Mouse (Mus musculus): ENCODE results near the gene Gm3233. TPM values are rescaled to one million over a fixed set of nuclear protein-coding genes. Genes with fewer than 3 reads are reported as not detected.

Gene Gm3233
- total RNA-seq, 1 experiment, result not detected

- Histone ChIP-seq H3K36me3 (ENCODE audit: control insufficient read depth, insufficient read depth, low read length, poor library complexity, severe bottlenecking) (no peaks in the 10 kb centered on the region), H3K9me3 (ENCODE audit: control insufficient read depth, insufficient read depth, low read depth, low read length) (no peaks in the 10 kb centered on the region), H3K27ac (ENCODE audit: insufficient read depth, low read depth, low read length, poor library complexity, severe bottlenecking) (no peak overlapping the region), H3K9ac (ENCODE audit: insufficient read depth, low read depth, low read length, poor library complexity, severe bottlenecking) (no peak overlapping the region), H3K4me1 (ENCODE audit: control insufficient read depth in 2 of 2, insufficient read depth in 2 of 2, low read length in 2 of 2, poor library complexity in 1 of 2) (no peaks in the 10 kb centered on the region), H3K4me3 (ENCODE audit: insufficient read depth in 1 of 2, low read depth in 1 of 2, low read length in 2 of 2, poor library complexity in 1 of 2, severe bottlenecking in 1 of 2) (no peak overlapping the region)
- no peak for DNase-seq (ENCODE audit: low read depth, low spot score)
- no peak for TF ChIP-seq CHD2 (IDR thresholded peaks at IDR 0.05; ENCODE audit: low read depth, low read length)
- TF ChIP-seq HCFC1 (IDR thresholded peaks at IDR 0.05; ENCODE audit: borderline replicate concordance, insufficient read depth, low read length), result no peak
- TF ChIP-seq ZC3H11A (IDR thresholded peaks at IDR 0.05; ENCODE audit: borderline replicate concordance, low read depth, low read length), result no peak
- no peak for TF ChIP-seq MAFK (IDR thresholded peaks at IDR 0.05; ENCODE audit: insufficient read depth, low read depth, low read length)
- in situ Hi-C loops (cut with MboI; ENCODE audit: low sequenced_read_pairs in 2 of 2, unreplicated experiment in 2 of 2), result no loop called here
These were observed 20.6 kb downstream of the Gm3233 start for GRCm38 (mm10) chr10:77738929-77739328.

- no peaks in the 10 kb centered on the region for H3K9me3 ChIP-seq (ENCODE audit: control insufficient read depth, insufficient read depth, low read depth, low read length)
- H3K4me1 ChIP-seq (ENCODE audit: control insufficient read depth in 2 of 2, insufficient read depth in 2 of 2, low read length in 2 of 2, poor library complexity in 1 of 2), result no peaks in the 10 kb centered on the region
- no peak overlapping the region for H3K27ac ChIP-seq (ENCODE audit: insufficient read depth, low read depth, low read length, poor library complexity, severe bottlenecking)
- no peak overlapping the region for H3K4me3 ChIP-seq (ENCODE audit: insufficient read depth in 1 of 2, low read depth in 1 of 2, low read length in 2 of 2, poor library complexity in 1 of 2, severe bottlenecking in 1 of 2)
- DNase-seq (ENCODE audit: low read depth, low spot score), result no peak
- no peak for TF ChIP-seq ZNF384 (IDR thresholded peaks at IDR 0.05; ENCODE audit: low read depth, low read length)
- no peak for TF ChIP-seq CHD2 (IDR thresholded peaks at IDR 0.05; ENCODE audit: low read depth, low read length)
- TF ChIP-seq ZC3H11A (IDR thresholded peaks at IDR 0.05; ENCODE audit: borderline replicate concordance, low read depth, low read length), result no peak
- H3K36me3 ChIP-seq (ENCODE audit: control insufficient read depth, insufficient read depth, low read length, poor library complexity, severe bottlenecking), result no peaks in the 10 kb centered on the region
- in situ Hi-C loops (cut with MboI; ENCODE audit: low sequenced_read_pairs in 2 of 2, unreplicated experiment in 2 of 2), result no loop called here
- H3K9ac ChIP-seq (ENCODE audit: insufficient read depth, low read depth, low read length, poor library complexity, severe bottlenecking), result no peak overlapping the region
These were observed 23.6 kb downstream of the Gm3233 start for GRCm38 (mm10) chr10:77735928-77736327.

- Histone ChIP-seq H3K27ac (ENCODE audit: insufficient read depth, low read depth, low read length, poor library complexity, severe bottlenecking) (no peak overlapping the region), H3K9me3 (ENCODE audit: control insufficient read depth, insufficient read depth, low read depth, low read length) (no peaks in the 10 kb centered on the region), H3K4me1 (ENCODE audit: control insufficient read depth in 2 of 2, insufficient read depth in 2 of 2, low read length in 2 of 2, poor library complexity in 1 of 2) (no peaks in the 10 kb centered on the region), H3K9ac (ENCODE audit: insufficient read depth, low read depth, low read length, poor library complexity, severe bottlenecking) (no peak overlapping the region), H3K4me3 (ENCODE audit: insufficient read depth in 1 of 2, low read depth in 1 of 2, low read length in 2 of 2, poor library complexity in 1 of 2, severe bottlenecking in 1 of 2) (no peak overlapping the region), H3K36me3 (ENCODE audit: control insufficient read depth, insufficient read depth, low read length, poor library complexity, severe bottlenecking) (no peaks in the 10 kb centered on the region)
- in situ Hi-C loops (cut with MboI; ENCODE audit: low sequenced_read_pairs in 2 of 2, unreplicated experiment in 2 of 2), result no loop called here
- TF ChIP-seq MAFK (IDR thresholded peaks at IDR 0.05; ENCODE audit: insufficient read depth, low read depth, low read length), result no peak
- 0 out of 2 replicates have a peak, but pooled peaks have one; percentile 1 for TF ChIP-seq ZC3H11A (IDR thresholded peaks at IDR 0.05; ENCODE audit: borderline replicate concordance, low read depth, low read length)
- TF ChIP-seq HCFC1 (IDR thresholded peaks at IDR 0.05; ENCODE audit: borderline replicate concordance, insufficient read depth, low read length), result no peak
- no peak for TF ChIP-seq ZNF384 (IDR thresholded peaks at IDR 0.05; ENCODE audit: low read depth, low read length)
- peak; percentile 35 for DNase-seq (ENCODE audit: low read depth, low spot score)
These were observed 30.2 kb downstream of the Gm3233 start for GRCm38 (mm10) chr10:77729241-77729640.

- H3K27ac ChIP-seq (ENCODE audit: insufficient read depth, low read depth, low read length, poor library complexity, severe bottlenecking), result no peak overlapping the region
- no peak for DNase-seq (ENCODE audit: low read depth, low spot score)
- no peak overlapping the region for H3K4me3 ChIP-seq (ENCODE audit: insufficient read depth in 1 of 2, low read depth in 1 of 2, low read length in 2 of 2, poor library complexity in 1 of 2, severe bottlenecking in 1 of 2)
- no peaks in the 10 kb centered on the region for H3K9me3 ChIP-seq (ENCODE audit: control insufficient read depth, insufficient read depth, low read depth, low read length)
- in situ Hi-C loops (cut with MboI; ENCODE audit: low sequenced_read_pairs in 2 of 2, unreplicated experiment in 2 of 2), result no loop called here
- H3K4me1 ChIP-seq (ENCODE audit: control insufficient read depth in 2 of 2, insufficient read depth in 2 of 2, low read length in 2 of 2, poor library complexity in 1 of 2), result no peaks in the 10 kb centered on the region
- TF ChIP-seq HCFC1 (IDR thresholded peaks at IDR 0.05; ENCODE audit: borderline replicate concordance, insufficient read depth, low read length) (no peak), CHD2 (IDR thresholded peaks at IDR 0.05; ENCODE audit: low read depth, low read length) (no peak), ZC3H11A (IDR thresholded peaks at IDR 0.05; ENCODE audit: borderline replicate concordance, low read depth, low read length) (no peak), MAFK (IDR thresholded peaks at IDR 0.05; ENCODE audit: insufficient read depth, low read depth, low read length) (no peak), ZNF384 (IDR thresholded peaks at IDR 0.05; ENCODE audit: low read depth, low read length) (no peak)
- no peak overlapping the region for H3K9ac ChIP-seq (ENCODE audit: insufficient read depth, low read depth, low read length, poor library complexity, severe bottlenecking)
- no peaks in the 10 kb centered on the region for H3K36me3 ChIP-seq (ENCODE audit: control insufficient read depth, insufficient read depth, low read length, poor library complexity, severe bottlenecking)
These were observed 31.2 kb downstream of the Gm3233 start for GRCm38 (mm10) chr10:77728280-77728679.

GRCm38 (mm10) chr10:77726186-77726585 is 33.3 kb downstream of the Gm3233 start, which contains the start of gene Gm10100:
Gm10100 (plus strand) TSS chr10:77726486.
- Histone ChIP-seq H3K4me1 (ENCODE audit: control insufficient read depth in 2 of 2, insufficient read depth in 2 of 2, low read length in 2 of 2, poor library complexity in 1 of 2) (no peaks in the 10 kb centered on the region), H3K27ac (ENCODE audit: insufficient read depth, low read depth, low read length, poor library complexity, severe bottlenecking) (no peak within 1 kb of the TSS), H3K9me3 (ENCODE audit: control insufficient read depth, insufficient read depth, low read depth, low read length) (no peaks in the 10 kb centered on the region), H3K36me3 (ENCODE audit: control insufficient read depth, insufficient read depth, low read length, poor library complexity, severe bottlenecking) (no peaks in the 10 kb centered on the region), H3K4me3 (ENCODE audit: insufficient read depth in 1 of 2, low read depth in 1 of 2, low read length in 2 of 2, poor library complexity in 1 of 2, severe bottlenecking in 1 of 2) (no peak within 1 kb of the TSS), H3K9ac (ENCODE audit: insufficient read depth, low read depth, low read length, poor library complexity, severe bottlenecking) (no peak within 1 kb of the TSS)
- in situ Hi-C loops (cut with MboI; ENCODE audit: low sequenced_read_pairs in 2 of 2, unreplicated experiment in 2 of 2), result no loop called here
- no peak for DNase-seq (ENCODE audit: low read depth, low spot score)
- TF ChIP-seq MAFK (IDR thresholded peaks at IDR 0.05; ENCODE audit: insufficient read depth, low read depth, low read length) (no peak), ZC3H11A (IDR thresholded peaks at IDR 0.05; ENCODE audit: borderline replicate concordance, low read depth, low read length) (no peak), CHD2 (IDR thresholded peaks at IDR 0.05; ENCODE audit: low read depth, low read length) (no peak), HCFC1 (IDR thresholded peaks at IDR 0.05; ENCODE audit: borderline replicate concordance, insufficient read depth, low read length) (no peak), ZNF384 (IDR thresholded peaks at IDR 0.05; ENCODE audit: low read depth, low read length) (no peak)

Data from ES-E14 (cell line).